Mouse (Mus musculus) left cerebral cortex, postnatal 10 days (tissue): ENCODE results near the gene Mindy4. TPM values are rescaled to one million over a fixed set of nuclear protein-coding genes. Genes with fewer than 3 reads are reported as not detected.

Source experiments
- DNase-seq, 2 experiments: peaks; one replicate each; pipeline ENCODE4 v3.0.0; 2021 to 2022; ENCODE audit warnings: low spot score in 2 of 2, mixed read lengths in 1 of 2; ENCODE audit errors: extremely low spot score in 1 of 2
- intact Hi-C: fragments of 180-260 bp; cut with DNase I; formaldehyde crosslinking; loops from one replicate; pipeline ENCODE4 v1.15.1; 2025
- total RNA-seq, 2 experiments: library from RNA; stranded (reverse); gene quantifications; 2 replicates each; pipeline ENCODE4 v1.2.3; 2021

Gene Mindy4
- total RNA-seq, 2 experiments from 2014 or later: 11.7 to 12.2 TPM

- DNase-seq: no peak
- intact Hi-C loops: no loop called here
Measured at GRCm38 (mm10) chr6:55324785-55325184, 121.6 kb downstream of the Mindy4 start.

GRCm38 (mm10) chr6:55326299-55326698 lies 123.1 kb downstream of the Mindy4 start:
- intact Hi-C loops: no loop called here

GRCm38 (mm10) chr6:55327326-55327725 lies 124.1 kb downstream of the Mindy4 start:
- intact Hi-C loops: no loop called here
- DNase-seq: no peak

More at GRCm38 (mm10) chr6:55326299-55326698, 123.1 kb downstream of the Mindy4 start:
- DNase-seq: no peak

GRCm38 (mm10) chr6:55328179-55328578 lies 125.0 kb downstream of the Mindy4 start:
- intact Hi-C loops: no loop called here
- no peak for DNase-seq

GRCm38 (mm10) chr6:55331315-55331714 lies 128.1 kb downstream of the Mindy4 start:
- DNase-seq: no peak
- intact Hi-C loops: no loop called here

- intact Hi-C loops: no loop called here
- DNase-seq: no peak
Measured at GRCm38 (mm10) chr6:55332100-55332772, 129.1 kb downstream of the Mindy4 start.

- intact Hi-C loops: no loop called here
- DNase-seq: no peak
Measured at GRCm38 (mm10) chr6:55332773-55333109, 129.6 kb downstream of the Mindy4 start.

- DNase-seq: peak in 1 of 2 experiments; percentile 76
- intact Hi-C loops: no loop called here
Measured at GRCm38 (mm10) chr6:55335989-55336514, 132.9 kb downstream of the Mindy4 start, which contains the start of gene Aqp1. TSS of gene Aqp1 (plus strand) at chr6:55336432.

- DNase-seq: no peak
- intact Hi-C loops: no loop called here
Measured at GRCm38 (mm10) chr6:55337242-55337641, 134.1 kb downstream of the Mindy4 start.

GRCm38 (mm10) chr6:55338077-55338476 lies 134.9 kb downstream of the Mindy4 start:
- intact Hi-C loops: no loop called here
- no peak for DNase-seq

- DNase-seq: no peak
- intact Hi-C loops: no loop called here
Measured at GRCm38 (mm10) chr6:55338934-55339825, 136.0 kb downstream of the Mindy4 start.

GRCm38 (mm10) chr6:55341688-55342087 lies 138.5 kb downstream of the Mindy4 start:
- no peak for DNase-seq
- intact Hi-C loops: no loop called here

GRCm38 (mm10) chr6:55342328-55342727 lies 139.1 kb downstream of the Mindy4 start:
- intact Hi-C loops: no loop called here
- DNase-seq: no peak

- DNase-seq: no peak
Measured at GRCm38 (mm10) chr6:55343446-55343845, 140.3 kb downstream of the Mindy4 start.

GRCm38 (mm10) chr6:55344291-55345016 lies 141.3 kb downstream of the Mindy4 start:
- peak in 1 of 2 experiments; percentile 13 for DNase-seq
- intact Hi-C loops: no loop called here

More at GRCm38 (mm10) chr6:55343446-55343845, 140.3 kb downstream of the Mindy4 start:
- intact Hi-C loops: no loop called here

GRCm38 (mm10) chr6:55345264-55345663 lies 142.1 kb downstream of the Mindy4 start:
- peak in 1 of 2 experiments; percentile 16 for DNase-seq
- intact Hi-C loops: no loop called here

GRCm38 (mm10) chr6:55346491-55346890 lies 143.3 kb downstream of the Mindy4 start:
- intact Hi-C loops: no loop called here
- no peak for DNase-seq

- intact Hi-C loops: no loop called here
- DNase-seq: peak in 1 of 2 experiments; percentile 15
Measured at GRCm38 (mm10) chr6:55347711-55348571, 144.8 kb downstream of the Mindy4 start.
